Mouse (Mus musculus): ENCODE results near the gene Rhd. TPM values are rescaled to one million over a fixed set of nuclear protein-coding genes. Genes with fewer than 3 reads are reported as not detected.

Gene Rhd
- total and polyA plus RNA-seq, 3 experiments, result 0.79 to 1.3 (median 1.1) TPM

DNA sequence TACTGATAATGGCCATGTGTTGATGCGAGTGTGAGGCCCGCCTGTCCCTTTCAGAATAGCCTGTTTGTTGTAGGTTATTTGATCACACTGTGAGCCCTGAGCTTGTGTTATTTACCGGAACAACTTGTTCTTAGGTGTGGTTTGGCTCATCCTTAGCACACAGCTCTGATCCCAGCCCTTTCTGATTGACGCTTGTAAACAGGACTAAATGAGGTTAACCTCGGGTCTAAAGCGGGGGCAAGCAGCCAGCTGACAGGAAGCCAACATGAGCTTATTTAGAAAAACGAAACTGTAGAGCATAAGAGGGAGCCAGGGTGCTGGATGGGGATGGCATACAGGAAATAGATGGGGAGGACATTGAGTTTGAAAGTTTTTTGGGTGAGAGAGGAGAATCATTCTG, 54.0 kb downstream of the Rhd start:
- H3K9me3 ChIP-seq (replicated peaks; ENCODE audit: low read length), result no peaks in the 10 kb centered on the region
- dilution Hi-C loops (cut with MboI; ENCODE audit: extremely low pct_ligation_motif_present, extremely low pct_unique_long_range_greater_than_20kb, low sequenced_read_pairs) (no loop called here), in situ Hi-C loops (cut with MboI; ENCODE audit: low pct_ligation_motif_present, low pct_unique_long_range_greater_than_20kb, low sequenced_read_pairs) (no loop called here)
- H3K4me2 ChIP-seq (ENCODE audit: insufficient read depth, low read depth, poor library complexity, severe bottlenecking), result 0 out of 2 replicates have a peak overlapping the region, but pooled peaks have one; percentile 11
- H3K4me1 ChIP-seq (ENCODE audit: control insufficient read depth in 1 of 2, insufficient read depth in 2 of 2), result peaks cover 9 to 58% of the 10 kb centered on the region in 2 experiments
- peak overlapping the region; percentile 75 for H3K27ac ChIP-seq (ENCODE audit: insufficient read depth, low read depth)
- no peak overlapping the region for H3K9ac ChIP-seq (ENCODE audit: insufficient read depth, low read depth)
- no peaks in the 10 kb centered on the region for H3K36me3 ChIP-seq (replicated peaks in 1 of 2; ENCODE audit: control insufficient read depth in 1 of 2, insufficient read depth in 1 of 2, low read length in 1 of 2)
- no peak overlapping the region for H3K4me3 ChIP-seq (replicated peaks in 1 of 3; ENCODE audit: low read depth in 2 of 3, low read length in 2 of 3, poor library complexity in 1 of 3)
- TF ChIP-seq EP300 (IDR thresholded peaks at IDR 0.05; ENCODE audit: low read length) (no peak), TCF12 (IDR thresholded peaks at IDR 0.05; ENCODE audit: low read depth, low read length) (peak; percentile 52), BHLHE40 (IDR thresholded peaks at IDR 0.05; ENCODE audit: low read depth, low read length) (peak; percentile 45; the same call in 1 of the 2 replicates), NRF1 (IDR thresholded peaks at IDR 0.05; ENCODE audit: low read depth, low read length) (no peak), UBTF (IDR thresholded peaks at IDR 0.05; ENCODE audit: low read depth, low read length) (no peak), MEF2A (IDR thresholded peaks at IDR 0.05; ENCODE audit: borderline replicate concordance, low read depth, low read length) (peak; percentile 69), SMC3 (IDR thresholded peaks at IDR 0.05; ENCODE audit: low read depth, low read length) (no peak), IRF4 (IDR thresholded peaks at IDR 0.05; ENCODE audit: low read depth, low read length) (peak; percentile 54; the same call in 1 of the 2 replicates), SIN3A (IDR thresholded peaks at IDR 0.05; ENCODE audit: low read length) (peak; percentile 72; the same call in 1 of the 2 replicates), ETS1 (conservative IDR thresholded peaks at IDR 0.05; ENCODE audit: low read depth, low read length) (peak; percentile 85)
- peak; percentile 71 for DNase-seq (ENCODE audit: extremely low read depth)
- H3K79me2 ChIP-seq (replicated peaks; ENCODE audit: control insufficient read depth, extremely low read depth, insufficient read depth, poor library complexity, severe bottlenecking), result peaks cover 9% of the 10 kb centered on the region
- H3K27me3 ChIP-seq (replicated peaks), result no peaks in the 10 kb centered on the region

DNA sequence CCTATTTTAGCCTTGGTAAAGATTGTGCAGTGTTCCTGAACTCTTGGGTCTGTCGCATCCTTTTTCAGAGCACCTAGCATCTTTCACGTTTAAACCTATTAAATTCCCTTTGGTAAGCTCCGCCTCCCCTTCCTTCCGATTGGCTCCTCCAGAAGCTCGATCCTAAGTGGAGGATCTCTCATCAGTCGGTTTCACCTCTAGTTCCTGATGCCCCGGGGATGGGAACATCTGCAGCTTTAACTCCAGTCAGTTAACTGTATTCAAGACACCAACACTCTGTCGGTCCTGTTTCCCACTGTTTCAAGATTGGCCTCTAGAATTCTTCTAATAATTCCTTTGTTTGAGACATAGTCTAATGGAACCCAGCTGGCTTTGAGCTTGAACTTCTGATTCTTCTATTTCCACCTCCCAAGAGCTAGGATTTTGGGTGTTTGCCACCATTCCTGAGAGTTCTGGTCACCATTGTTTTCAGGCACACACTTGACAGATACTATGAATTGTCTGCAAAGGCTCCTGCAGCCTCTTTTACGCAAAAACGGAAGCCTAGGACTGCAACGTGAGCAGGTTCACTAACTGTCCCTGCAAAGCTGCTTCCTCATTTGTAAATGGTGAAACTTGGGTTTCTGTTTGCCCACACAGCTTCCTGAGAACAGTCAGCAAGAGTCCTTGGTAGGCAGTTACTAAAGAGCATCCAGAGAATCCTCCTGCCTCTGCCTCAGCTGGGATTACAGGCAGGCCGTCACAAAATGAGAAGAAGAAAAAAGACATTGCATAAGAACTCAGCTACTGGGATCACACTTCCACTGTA, 55.6 kb downstream of the Rhd start:
- Histone ChIP-seq H3K4me2 (ENCODE audit: insufficient read depth, low read depth, poor library complexity, severe bottlenecking) (peak overlapping the region; percentile 68), H3K4me1 (ENCODE audit: control insufficient read depth in 1 of 2, insufficient read depth in 2 of 2) (peaks cover 9 to 58% of the 10 kb centered on the region in 2 experiments), H3K9me3 (replicated peaks; ENCODE audit: low read length) (no peaks in the 10 kb centered on the region), H3K27me3 (replicated peaks) (no peaks in the 10 kb centered on the region), H3K4me3 (replicated peaks in 1 of 3; ENCODE audit: low read depth in 2 of 3, low read length in 2 of 3, poor library complexity in 1 of 3) (no peak overlapping the region), H3K79me2 (replicated peaks; ENCODE audit: control insufficient read depth, extremely low read depth, insufficient read depth, poor library complexity, severe bottlenecking) (peaks cover 14% of the 10 kb centered on the region), H3K9ac (ENCODE audit: insufficient read depth, low read depth) (0 out of 2 replicates have a peak overlapping the region, but pooled peaks have one; percentile 32), H3K27ac (ENCODE audit: insufficient read depth, low read depth) (peak overlapping the region; percentile 39; the same call in 1 of the 2 replicates), H3K36me3 (replicated peaks in 1 of 2; ENCODE audit: control insufficient read depth in 1 of 2, insufficient read depth in 1 of 2, low read length in 1 of 2) (peaks cover 5 to 11% of the 10 kb centered on the region in 2 experiments)
- dilution Hi-C loops (cut with MboI; ENCODE audit: extremely low pct_ligation_motif_present, extremely low pct_unique_long_range_greater_than_20kb, low sequenced_read_pairs) (no loop called here), in situ Hi-C loops (cut with MboI; ENCODE audit: low pct_ligation_motif_present, low pct_unique_long_range_greater_than_20kb, low sequenced_read_pairs) (no loop called here)
- TF ChIP-seq NELFE (IDR thresholded peaks at IDR 0.05; ENCODE audit: low read depth, low read length), result 0 out of 2 replicates have a peak, but pooled peaks have one; percentile 15
- TF ChIP-seq CHD1 (IDR thresholded peaks at IDR 0.05; ENCODE audit: low read depth, low read length), result no peak
- no peak for TF ChIP-seq RAD21 (IDR thresholded peaks at IDR 0.05; ENCODE audit: low read depth, low read length)
- 0 out of 2 replicates have a peak, but pooled peaks have one; percentile 39 for TF ChIP-seq BHLHE40 (IDR thresholded peaks at IDR 0.05; ENCODE audit: low read depth, low read length)
- TF ChIP-seq POLR2A (IDR thresholded peaks at IDR 0.05; ENCODE audit: low read depth, low read length), result peak; percentile 35; the same call in 1 of the 2 replicates
- no peak for TF ChIP-seq EP300 (IDR thresholded peaks at IDR 0.05; ENCODE audit: low read length)
- peak; percentile 75 for DNase-seq (ENCODE audit: extremely low read depth)

Measured in CH12.LX (cell line).